Mouse (Mus musculus) CD4-positive, CD25-positive, alpha-beta regulatory T cell, adult 4 months (primary cell): ENCODE results near the gene Arid3c. TPM values are rescaled to one million over a fixed set of nuclear protein-coding genes. Genes with fewer than 3 reads are reported as not detected.
"Not testable (repeated sequence)": the region's sequence is repeated elsewhere in the genome, so short reads cannot be mapped to it uniquely, and the experiment has no call there.

Experiments used
- ATAC-seq: one replicate; pipeline ENCODE4 v1.8.0; 2017
- polyA plus RNA-seq, 2 experiments: library from polyadenylated mRNA; unstranded; fragments of 100-300 nt; shearing (Covaris generic); gene quantifications; one replicate each; pipeline ENCODE4 v1.2.1; 2017

Arid3c gene
- polyA plus RNA-seq, 2 experiments from 2014 or later: not detected

DNA sequence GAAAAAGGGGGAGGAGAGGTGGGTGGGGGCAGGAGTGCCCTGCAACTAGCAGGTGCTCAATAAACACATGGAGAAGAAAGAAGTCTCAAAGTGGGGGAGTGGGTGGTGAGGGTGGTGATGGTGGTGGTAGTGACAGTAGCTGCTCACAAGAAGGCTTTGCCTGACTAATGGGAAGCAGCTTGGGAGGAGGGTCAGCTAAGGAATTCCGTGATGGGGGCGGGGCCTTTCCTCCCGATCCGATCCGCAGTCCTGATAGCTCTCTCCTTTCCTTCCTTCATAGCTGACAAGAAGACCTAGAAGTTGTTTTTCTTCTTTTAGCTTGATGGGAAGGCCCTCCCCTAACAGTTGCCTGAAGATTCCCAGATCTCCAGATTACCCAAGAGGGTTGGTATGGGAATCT lies 26.3 kb downstream of the Arid3c start:
- ATAC-seq: no peak

DNA sequence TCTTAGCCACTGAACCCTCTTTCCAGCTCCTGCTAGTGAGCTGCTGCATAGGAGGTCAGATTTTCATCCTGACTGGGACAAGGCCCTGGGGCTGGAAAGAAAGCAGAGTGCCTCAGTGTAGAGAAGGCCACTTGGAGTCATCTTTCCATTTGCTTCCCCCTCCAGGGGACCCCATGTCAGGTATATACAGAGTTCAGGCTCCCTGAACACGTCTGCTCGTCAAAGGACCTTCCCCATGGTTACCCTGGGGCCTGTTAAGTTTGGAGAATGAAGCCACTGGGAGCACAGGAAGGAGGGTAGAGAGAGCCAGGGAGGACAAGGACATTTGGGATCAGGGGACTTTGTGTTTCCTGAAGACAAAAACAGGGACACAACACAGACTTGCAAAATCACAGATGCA lies 28.7 kb downstream of the Arid3c start:
- not testable (repeated sequence) for ATAC-seq

DNA sequence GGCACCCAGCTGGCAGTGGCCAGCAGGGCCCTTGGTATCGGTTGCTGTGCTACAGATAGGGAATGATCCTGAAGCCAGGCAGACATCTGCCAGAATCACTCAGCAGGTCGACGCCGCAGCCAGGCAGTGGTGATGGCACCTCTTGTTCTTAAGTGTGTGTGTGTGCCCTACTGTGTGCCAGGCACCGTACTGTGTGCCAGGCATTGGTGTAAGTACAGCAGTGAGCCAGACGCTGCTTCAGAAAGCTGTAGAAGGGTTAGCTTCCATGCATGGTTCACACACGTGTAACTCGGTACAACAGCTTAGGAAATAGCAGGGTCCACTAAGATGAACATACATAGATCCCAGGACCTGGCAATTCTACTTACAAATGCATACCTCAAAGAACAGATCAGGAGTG lies 30.7 kb downstream of the Arid3c start:
- ATAC-seq: not testable (repeated sequence)

DNA sequence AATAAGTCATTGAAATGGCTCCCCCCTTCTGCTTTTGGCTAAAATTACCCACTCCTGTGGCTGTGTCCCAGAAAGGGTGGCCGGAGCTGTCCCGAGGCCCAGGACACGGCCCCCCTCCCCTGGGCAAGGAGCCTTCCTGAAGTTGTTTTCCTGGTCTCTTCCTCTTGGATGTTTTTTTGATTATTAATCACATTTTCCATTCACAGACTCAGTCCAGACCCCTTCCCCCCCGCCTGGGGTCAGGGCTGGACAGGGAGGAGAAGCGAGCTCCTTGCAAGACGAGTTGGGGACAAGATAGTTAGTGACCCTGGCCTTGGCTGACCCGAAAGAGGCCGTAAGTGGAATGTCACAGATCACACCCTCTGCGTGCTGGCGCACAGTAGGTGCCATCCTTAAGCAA lies 31.2 kb downstream of the Arid3c start, which contains the start of gene Il11ra1:
Gene Il11ra1, plus strand, starts transcription at position 207 of the 400 bp plus-strand sequence.
- ATAC-seq: not testable (repeated sequence)

DNA sequence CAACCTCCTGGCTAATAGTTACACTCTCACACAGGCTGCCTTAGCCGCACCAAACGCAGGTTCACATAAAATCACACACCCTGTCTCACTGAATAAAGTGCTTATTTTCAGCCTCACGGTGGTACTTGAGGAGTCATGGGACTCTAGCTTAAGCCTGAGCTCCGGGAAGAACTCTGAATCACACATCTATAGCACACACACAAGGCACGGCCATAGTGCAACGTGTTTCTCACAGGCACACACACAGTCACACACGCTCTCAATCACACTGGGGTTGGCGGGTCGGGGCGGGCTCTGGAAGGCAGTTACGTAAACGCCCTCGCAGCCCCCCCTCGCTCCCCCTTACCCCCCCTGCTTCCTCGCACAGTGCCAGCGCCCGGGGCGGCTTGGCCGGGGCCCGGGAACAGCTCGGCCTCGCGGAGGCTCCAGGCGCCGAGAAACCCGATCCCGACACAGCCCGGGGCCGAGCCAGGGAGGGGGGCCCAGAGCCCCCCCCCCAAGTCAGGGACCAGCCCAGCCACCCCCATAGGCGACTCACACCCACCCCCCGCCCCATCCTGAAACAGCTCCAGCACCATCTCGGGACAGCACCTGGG lies 32.4 kb downstream of the Arid3c start:
- not testable (repeated sequence) for ATAC-seq

DNA sequence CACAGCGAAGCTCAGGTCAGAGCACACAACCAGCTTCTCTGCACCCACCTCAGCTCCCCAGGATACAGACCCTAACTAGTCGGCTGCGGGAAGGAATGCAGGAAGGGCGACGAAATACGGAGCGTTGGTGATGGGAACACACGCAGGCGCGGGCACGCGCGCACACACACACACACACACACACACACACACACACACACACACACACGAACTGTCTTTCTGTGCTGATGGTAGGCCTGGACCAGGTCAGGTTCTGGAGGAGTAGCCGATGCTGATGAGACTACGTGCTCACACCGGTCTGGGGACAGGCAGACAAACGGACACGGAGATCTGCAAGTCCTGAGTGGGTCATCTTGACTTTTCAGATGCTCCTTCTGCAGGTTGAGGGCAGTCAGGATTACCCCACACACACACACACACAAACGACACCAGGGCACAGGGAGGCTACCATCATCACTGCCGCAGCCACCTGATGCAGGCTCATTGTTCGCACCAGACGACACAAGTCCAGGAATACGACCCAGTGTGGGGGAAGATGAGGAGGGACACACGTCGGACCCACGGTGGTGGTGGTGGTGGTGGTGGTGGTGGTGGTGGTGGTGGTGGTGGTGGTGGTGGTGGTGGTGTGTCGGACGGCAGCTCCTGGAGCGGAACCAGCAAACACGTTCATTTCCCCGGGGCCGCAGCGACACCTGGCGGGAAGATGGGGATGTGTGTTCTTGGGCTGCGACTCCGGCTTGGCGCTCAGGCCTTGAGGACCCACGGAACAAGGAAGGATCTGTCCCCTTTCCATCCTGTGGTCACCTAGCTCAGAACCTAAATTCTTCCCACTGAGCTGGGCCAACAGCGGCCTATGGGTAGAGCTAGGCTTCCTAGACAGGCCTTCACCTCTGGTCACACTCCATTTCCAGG lies 33.8 kb downstream of the Arid3c start, which contains the start of gene Cntfr:
Gene Cntfr, minus strand, starts transcription at position 160 of the 912 bp plus-strand sequence.
- not testable (repeated sequence) for ATAC-seq

DNA sequence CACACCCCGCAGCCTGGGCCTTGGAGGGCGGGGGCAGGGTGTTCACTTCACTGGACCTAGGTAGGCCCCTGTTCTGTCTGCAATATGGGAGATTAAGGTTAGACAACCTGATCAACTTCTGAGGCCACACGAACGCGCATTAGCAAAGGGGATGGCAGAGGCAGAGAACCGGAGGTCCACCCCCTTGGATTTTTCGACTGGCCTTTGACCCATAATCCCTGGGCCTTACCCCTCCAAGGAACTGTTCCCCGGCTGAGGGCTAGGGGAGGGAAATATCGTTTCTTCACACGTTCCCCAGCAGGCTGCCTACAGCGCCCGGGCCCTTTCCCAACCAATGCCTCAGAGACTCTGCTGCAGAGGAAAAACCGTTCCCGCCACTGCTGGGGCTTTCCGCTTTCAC lies 34.5 kb downstream of the Arid3c start:
- not testable (repeated sequence) for ATAC-seq

DNA sequence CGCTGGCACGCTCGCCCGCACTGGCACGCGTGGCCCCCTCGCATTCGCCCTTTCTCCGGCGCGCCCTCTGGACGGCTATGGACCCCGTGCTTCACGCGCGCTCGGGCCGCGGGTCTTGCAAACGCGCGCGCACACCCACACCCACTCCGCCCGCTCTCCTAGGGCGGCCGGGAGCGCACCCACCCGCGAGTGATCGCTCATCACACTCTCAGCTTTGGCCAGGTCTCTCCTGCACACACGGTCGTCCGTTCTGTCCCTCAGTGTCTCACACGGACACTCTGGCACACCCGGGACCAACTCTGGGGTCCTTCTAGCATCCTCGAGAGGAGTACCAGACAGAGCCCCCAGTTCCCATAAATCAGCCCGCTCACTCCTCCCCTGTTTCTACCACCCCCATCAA lies 35.1 kb downstream of the Arid3c start:
- ATAC-seq: not testable (repeated sequence)

DNA sequence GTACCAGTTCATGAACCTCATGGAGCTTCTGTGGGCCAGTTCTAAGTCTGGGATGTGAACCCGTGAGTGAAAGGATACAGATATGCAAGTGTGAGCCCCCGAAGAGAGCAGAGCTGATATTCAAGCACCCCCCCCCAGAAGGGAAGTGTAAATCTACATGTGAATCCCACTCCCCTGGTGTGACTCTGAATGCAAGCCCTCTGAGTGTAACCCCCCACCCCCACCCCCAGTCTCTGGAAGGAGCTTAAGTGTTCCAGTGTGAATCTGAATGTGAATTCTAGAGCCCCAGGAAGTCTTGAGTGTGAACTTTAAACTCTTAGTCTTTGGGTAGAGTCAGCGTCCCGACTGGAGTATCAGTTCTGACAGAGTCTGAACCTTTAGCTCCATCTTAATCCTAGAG lies 37.4 kb downstream of the Arid3c start:
- ATAC-seq: not testable (repeated sequence)

DNA sequence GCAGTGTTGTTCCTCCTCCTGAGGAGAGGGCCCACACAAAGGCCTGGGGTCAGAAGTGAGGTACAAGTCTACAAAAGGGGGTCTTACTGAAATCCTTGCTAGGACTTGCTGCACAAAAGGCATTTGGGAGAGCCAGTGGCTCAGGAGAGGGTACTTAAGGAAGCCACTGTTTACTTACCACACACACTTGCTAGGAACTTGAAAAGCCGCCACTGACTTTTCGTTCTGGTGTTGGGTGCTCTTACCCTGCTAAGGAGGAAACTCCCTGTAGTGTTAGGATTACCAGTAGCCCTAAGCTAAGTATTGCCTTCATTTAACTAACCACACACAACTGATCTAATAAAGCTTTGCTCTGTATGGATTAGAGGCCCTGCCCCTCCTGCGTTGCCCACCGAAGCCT lies 40.9 kb downstream of the Arid3c start:
- not testable (repeated sequence) for ATAC-seq

DNA sequence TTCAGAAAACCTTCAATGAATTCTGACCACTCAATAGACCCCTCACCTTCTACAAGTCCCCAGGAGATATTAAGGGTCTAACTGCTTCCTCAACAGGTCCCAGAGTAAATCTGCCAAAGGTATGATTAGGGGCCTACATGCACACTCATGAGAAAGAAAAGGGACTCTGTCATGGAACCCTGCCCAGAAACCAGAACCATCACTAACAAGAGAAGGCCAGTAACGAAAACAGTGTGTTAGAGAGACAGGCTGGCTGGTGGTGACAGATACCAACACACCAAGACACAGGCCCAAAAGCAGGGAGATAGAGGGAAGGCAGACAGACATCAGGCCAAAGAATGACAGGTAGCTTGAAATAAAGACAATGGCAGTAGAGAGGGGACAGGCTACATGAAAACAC lies 42.4 kb downstream of the Arid3c start:
- not testable (repeated sequence) for ATAC-seq

DNA sequence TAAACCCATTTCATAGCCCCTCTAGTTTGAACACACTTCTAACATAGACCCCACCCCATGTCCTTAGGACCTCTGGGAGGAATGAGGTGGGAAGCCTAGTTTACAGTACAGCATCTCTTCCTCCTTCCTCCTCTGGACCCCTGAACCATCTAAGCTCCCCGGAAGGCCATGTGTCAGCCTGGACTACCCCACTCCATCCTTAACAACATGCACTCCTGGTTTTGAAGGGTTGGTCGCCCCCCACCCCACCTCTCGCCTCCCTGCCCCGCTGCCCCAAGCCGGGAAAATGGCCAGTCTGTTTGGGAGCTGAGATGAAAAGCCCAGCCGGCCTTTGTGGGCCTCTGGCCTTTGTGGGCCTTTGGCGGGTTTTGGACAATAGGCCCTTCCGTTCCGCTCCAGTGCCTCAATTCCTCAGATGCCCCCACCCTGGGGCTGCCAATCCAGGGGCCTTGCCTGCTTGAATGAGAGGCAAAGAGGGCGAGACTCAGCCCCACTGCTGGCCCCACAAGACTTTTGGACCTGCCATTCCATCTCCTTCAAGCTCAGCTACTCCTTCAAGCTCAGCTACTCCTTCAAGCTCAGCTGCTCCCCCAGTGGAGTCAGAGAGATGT lies 45.0 kb downstream of the Arid3c start:
- not testable (repeated sequence) for ATAC-seq

DNA sequence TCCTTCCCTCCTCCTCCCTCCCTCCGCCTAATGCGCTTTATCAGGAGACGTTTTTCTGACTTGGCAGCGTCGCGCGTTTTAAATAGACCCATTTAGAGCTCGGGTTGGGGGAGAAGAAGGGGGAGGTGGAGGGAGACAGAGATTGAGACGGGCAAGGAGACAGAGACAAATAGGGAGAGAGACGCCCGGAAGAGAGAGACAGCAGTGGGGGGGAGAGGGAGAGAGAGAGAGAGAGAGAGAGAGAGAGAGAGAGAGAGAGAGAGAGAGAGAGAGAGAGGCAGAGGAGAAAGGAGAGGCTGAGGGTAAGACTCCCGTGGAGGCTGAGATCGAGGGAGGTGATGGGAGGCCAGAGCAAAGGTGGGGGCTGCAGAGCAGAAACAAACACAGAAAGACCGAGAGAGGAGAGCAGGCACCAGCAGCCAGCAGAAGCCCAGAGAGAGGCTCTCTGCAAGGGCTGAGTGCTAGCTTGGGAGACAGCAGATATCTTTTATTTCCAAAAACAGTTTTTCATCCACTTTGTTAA lies 46.0 kb downstream of the Arid3c start:
- not testable (repeated sequence) for ATAC-seq

DNA sequence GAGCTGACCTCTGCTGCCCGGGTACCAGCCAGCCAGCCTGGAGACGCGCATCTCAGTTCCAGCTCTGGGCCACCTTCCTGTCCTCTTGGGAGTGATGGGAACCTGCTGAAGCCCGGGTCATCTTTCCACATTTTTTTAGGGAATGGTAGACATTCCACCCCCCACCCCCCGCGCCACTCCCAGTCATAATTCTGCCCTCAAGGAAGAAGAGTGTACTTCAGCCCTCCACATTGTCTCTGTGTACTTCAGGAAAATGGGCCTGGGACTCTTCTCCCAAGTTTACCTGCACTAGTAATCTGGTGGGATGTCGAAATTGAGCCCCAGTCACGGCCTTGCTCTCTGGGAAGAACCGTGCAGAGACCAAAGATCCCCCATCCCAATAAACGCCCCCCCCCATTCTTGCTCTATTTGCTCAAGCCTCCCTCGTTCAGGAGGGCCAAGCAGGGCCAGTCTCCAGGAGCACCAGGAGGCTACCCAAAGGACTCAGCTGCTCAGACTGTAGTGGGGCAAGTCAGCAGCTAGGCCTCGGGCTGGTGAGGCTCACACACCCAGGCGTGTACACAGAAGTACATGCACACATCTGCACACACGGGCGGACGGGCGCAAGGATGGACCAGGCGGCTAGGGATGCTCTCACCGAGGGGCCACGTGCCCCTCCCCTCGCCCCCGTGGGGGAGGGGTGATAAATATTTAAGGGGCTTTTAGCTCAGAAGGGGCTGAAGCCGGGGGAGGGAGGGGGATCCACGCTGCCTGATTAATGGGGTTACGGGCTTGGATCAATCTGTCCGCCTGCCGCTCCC lies 46.6 kb downstream of the Arid3c start:
- ATAC-seq: not testable (repeated sequence)

DNA sequence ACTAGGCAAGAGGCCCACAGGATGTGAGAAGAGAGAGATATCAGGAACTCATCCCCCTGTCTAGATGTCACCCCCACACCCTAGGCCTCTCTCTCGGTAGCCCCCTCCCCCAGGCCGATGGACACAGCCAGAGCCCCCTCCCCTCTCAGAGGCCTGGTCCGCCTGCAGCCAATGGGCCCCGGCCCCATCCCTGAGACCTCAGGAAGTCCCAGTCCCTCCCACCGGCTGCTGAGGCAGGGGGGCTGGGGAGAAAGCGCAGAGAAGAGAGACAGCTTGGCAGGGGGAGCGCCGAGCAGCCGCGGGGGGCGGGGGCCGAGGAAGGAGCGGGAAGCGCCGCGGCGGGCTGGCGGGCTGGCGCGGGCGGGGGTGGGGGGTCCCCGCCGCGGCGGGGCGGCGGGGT lies 47.6 kb downstream of the Arid3c start:
- not testable (repeated sequence) for ATAC-seq

DNA sequence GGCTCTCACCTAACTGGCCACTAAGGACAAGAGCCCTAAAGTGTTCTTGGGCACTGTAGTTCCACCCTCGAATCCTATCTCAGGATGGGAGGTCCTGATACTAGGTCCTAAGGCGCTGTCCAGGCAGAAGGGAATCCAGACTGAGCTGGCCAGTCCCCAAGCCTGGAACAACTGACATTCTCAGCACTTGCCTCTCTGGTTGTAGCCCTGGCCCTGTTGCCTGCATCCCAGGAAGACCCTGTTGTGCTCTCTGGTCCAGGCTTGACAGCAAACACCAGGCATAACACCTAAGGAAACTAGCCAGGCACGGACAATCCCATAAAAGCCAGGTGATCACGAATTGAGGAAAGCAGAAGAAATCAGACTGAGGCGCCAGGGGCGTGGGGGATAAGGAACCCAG lies 48.2 kb downstream of the Arid3c start:
- no peak for ATAC-seq

DNA sequence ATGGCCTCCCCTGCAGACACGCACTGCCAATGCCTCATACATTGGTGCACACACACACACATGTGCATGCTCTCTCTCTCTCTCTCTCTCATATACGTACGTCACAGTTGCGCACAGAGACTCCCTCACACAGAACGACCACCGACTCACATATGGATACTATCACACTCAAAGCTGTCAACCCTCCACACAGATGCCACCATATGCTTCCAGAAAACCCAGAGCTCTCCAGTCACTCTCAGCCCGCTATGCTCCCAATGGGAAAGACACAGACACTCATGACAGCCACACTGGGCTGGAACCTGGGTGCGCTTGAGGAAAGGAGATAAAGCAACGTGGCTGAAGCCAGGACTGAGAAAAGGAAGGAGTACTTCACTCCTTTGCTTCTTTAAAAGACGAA lies 49.0 kb downstream of the Arid3c start:
- ATAC-seq: no peak

DNA sequence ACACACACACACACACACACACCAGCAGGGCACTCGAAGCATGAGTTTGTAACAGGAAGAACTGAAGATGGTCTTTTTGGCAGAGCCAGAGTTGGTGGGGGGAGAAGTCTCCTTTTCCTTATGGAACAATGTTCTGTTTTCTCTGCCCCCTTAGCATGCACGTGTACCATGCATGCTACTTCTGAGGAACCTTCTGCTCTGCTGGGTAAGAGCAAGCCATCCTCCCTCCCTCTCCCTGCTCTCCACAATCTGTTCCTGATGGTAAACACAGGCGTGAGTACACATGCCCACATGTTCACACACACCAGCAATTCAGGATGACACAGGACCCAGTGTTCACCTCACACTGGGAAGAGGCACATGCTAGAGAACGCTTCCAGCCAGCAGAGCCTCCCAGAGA lies 49.8 kb downstream of the Arid3c start:
- no peak for ATAC-seq

DNA sequence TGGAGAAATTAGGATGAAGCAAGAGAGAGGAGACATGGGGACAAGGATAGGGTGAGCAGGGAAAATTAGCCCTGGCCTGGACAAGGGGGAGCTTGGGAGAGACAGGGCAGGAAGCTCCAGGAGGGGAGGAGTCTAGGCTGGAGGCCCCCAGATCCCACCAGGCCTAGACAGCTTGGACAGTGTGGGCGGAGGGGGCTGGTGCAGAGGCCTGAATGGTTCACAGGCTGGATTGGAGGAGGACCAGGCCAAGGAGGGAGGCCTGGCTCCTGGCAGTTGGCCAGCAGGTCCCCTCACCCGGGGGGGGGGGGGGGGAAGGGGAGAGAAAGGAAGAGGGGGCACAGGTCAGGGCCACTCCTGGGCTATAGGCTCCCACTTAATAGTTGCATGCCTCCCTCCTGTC lies 51.7 kb downstream of the Arid3c start:
- no peak for ATAC-seq

DNA sequence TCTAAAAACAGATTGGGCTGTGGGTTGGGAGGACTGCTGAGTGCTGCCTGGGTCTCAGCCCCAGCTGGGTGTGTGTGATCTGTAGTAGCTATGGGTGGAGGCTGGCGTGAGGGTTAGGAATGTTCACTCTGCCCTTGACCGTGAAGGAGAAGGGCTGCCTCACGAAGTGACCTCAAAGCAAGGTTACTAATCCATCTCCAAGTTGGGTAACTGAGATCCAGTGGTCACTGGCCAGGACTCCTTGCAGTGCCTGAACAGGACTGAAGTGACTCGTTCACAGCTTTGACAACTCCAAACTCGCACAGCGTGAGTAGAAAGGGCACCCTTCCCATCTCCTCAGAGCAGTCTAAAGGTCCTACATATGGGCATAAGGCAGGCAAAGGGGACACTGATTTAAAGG lies 52.1 kb downstream of the Arid3c start:
- no peak for ATAC-seq

DNA sequence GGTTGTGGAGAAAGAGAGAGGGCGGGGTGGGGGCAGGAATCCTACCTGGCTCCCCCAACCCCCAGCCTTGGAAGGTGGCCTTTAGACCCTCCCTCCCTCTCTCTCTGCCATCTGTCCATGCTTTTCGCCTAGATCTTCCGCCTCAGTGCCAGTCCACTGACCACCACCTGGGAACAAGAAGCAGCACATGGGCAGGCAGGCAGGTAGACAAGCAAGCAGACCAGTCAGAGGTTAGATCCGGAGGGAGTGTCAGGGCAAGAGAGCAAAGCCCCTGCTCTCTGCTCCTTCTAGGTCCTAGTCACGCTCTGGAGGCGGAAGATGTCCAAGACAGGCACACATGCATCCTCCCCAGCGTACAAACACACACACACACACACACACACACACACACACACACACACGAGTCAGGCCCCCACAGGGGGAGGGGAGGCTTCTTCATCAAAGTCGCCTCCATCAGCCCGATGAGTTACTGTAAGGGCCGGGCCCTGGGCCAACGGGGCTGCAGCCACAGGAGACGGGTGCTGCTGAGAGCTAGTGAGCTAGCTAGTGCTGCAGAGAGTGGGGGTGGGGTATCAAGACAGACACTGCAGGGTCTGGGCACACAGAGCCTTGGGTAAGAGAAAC lies 53.8 kb downstream of the Arid3c start:
- no peak for ATAC-seq
